Mouse (Mus musculus) mesoderm, embryonic 11.5 days (tissue): Measurements from ENCODE around the gene Nop16.

Source experiments
- DNase-seq: peaks from one replicate; pipeline ENCODE4 v3.0.0-alpha.2; 2012; ENCODE audit warnings: low read depth, low spot score

The Nop16 gene

DNA sequence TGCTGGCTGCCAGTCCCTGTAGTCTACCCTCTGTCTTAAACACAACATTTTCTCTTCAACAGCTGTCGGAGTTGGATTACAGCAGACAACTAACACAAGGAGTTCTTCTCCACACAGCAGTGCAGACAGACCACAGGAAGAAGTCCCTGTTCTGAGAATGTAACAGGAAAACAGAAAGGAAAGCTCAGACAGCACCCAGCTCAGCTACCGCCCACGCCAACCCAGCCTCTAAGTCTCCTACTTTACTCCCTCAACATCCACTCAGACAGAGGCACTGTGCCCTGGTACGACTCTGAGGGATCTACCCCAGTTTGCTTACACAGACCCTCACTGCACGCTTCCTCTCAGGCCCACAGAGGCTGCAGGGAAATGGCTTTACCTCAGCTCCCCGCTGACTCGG is 29.3 kb downstream of the Nop16 start:
- no peak for DNase-seq

DNA sequence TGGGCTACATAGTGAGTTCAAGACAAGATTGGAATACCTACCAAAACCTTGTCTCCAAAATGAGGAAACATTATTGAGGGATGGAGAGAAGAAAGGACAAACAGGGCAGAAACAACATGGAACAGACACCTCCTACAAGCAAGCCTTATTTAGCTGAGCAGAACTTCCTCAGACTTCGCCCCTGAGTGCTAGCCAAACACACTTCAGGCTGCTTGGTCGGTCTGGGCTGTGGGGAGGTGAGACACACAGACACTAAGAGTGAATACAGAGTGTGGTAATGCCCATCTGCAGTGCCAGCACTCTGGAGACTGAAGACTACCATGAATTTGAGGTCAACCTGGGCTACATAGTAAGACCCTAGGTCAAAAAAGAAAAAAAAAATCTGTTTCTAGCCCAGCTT is 30.2 kb downstream of the Nop16 start:
- no peak for DNase-seq

DNA sequence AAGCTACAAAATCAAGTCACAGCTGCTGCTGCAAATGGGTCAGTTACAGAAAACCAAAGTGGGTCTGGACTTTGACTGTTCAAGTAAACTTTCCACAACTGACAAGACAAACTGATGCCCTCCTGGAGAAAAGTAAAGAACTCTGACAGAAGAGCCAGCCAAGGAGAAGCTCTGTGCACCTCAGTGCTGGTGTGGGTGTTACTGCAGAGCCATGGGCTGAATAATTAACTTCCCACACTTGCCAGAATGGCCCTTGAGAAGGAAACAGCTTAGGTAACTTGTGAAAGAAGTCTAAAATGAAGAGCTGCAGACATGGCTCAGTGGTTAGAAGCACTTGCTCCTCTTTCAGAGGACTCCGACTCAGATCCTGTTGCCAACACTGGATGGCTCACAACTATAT is 32.2 kb downstream of the Nop16 start:
- no peak for DNase-seq

DNA sequence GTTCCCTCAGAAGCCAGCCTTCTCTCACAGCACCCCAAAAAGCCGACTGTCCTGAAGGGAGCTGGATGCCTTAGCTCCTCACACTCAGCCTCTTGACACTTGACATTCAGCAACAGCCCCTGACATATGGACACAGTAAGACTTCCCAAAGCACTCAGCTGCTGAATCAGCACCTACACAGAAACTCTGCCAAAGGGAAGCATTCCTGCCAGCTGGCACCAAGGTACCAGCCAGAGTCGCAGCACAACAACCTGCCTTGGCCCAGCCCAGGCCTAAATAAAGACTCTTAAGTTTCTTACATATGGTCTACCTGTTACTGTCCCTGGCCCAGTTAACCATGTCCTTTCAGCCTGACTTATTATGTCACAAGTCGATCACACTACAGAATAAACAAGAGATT is 33.1 kb downstream of the Nop16 start:
- DNase-seq, result no peak

DNA sequence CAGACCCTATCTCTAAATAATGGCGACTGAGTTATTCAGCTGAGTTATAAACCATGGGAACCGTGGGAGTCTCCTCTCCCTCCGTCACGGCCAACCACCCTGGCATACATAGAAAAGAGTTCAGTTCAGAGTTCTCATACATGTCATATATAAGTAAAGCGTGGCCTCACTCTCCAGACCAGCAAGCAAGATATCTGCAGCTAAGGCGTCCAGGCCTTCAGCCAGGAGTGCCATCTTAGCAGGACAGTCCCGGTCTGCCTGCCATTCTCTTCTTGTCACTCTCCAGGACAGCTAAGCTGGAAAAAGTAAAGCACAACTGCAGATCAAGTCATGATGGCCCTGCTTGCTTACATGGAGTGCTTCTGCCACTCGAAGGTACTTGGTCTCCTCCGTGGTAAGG is 33.7 kb downstream of the Nop16 start:
- no peak for DNase-seq

DNA sequence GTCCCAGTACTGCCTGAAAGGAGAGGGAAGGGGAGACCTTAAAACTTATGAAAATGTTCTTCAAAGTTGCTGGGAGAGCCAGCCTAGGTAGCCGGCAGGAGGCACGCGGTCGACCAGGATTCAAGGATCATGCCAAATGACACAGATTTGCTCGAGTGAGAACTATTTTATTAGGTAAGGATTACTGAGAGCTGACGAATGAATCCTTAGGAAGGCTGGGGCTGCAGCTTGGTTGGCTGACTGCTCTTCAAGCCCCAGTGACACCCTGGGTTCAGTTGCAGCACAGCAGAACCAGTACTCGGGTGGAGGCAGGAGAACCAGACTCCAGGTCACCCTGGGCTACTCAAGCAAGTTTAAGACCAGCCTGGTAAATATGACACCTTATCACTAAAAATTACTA is 41.9 kb downstream of the Nop16 start:
- no peak for DNase-seq
